Comparison of ENCODE assay signal across 25 mouse cellular contexts in the genomic region with DNA sequence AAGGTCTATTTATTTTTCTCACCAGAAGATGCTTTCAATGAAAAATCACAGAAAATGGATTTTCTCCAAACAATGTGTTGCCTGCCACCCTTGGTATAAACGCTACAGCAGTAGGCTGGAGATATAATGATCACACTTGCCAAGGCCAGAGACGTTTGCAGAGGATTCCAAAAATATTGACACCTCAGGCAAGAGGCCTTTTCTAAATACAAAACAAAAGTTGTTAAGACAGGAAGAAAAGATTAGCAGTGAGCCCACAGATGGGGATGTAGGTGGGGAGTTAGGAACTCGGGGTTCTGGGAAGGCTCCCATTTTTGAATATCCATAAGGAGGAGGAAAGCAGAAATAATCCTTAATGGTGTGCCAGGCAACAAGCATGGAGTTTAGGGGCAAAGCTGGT.
DNase-seq lines count a peak whose midpoint lies in the region; ATAC-seq and TF ChIP-seq lines count a peak whose summit lies in the region.
"Had no signal": no experiment of that assay in that cellular context is flagged by ENCODE, and none has a peak within 500 bp of the region (broad histone marks: within the 10 kb centered on the region; RNA-seq: fewer than 3 reads in every experiment).

No protein-coding gene starts in this region.

- no peaks in the 10 kb centered on the region for H3K27me3 ChIP-seq in forebrain, postnatal 0 days (ENCODE audit: insufficient read depth, low read length)
- H3K27me3 ChIP-seq in forebrain, embryonic 13.5 days, result no peaks in the 10 kb centered on the region
- H3K27me3 ChIP-seq: embryonic facial prominence, embryonic 15.5 days; forebrain, embryonic 15.5 days; heart, embryonic 12.5 days had no signal

- no peak for ATAC-seq in forebrain, postnatal 0 days
- ATAC-seq in forebrain, embryonic 13.5 days, result no peak
- ATAC-seq: CD4-positive, CD25-positive, alpha-beta regulatory T cell, adult 4 months; forebrain, embryonic 15.5 days had no signal

- 42% methylated on average over 3 of the region's 3 CpGs for WGBS in forebrain, postnatal 0 days
- 63% methylated on average over 3 of the region's 3 CpGs for WGBS in forebrain, embryonic 13.5 days

- DNase-seq in forebrain, postnatal 0 days, result peak; percentile 21
- peak; percentile 8 to 47 for DNase-seq in layer of hippocampus, adult 18-20 months (ENCODE audit: low spot score in 2 of 2)
- DNase-seq in layer of hippocampus, adult 11-12 months (ENCODE audit: low spot score), result no peak
- DNase-seq in left cerebral cortex, adult 2 months (ENCODE audit: extremely low spot score in 1 of 2, low spot score in 2 of 2), result no peak
- DNase-seq in left cerebral cortex, postnatal 14 days (ENCODE audit: low spot score in 2 of 2), result no peak
- no peak for DNase-seq in thymus, postnatal 36 days
- DNase-seq: adrenal gland, adult 8-10 months; adrenal gland, postnatal 36 days; B cell, adult 2 months; cerebellum, adult 11 months; cerebellum, adult 8-10 months; cerebellum, postnatal 14 days; embryo, embryonic 11 days; gastrocnemius, adult 2 months; gastrocnemius, postnatal 25 days had no signal

- H3K27ac ChIP-seq in forebrain, postnatal 0 days (ENCODE audit: low read depth, low read length), result no peak overlapping the region
- H3K27ac ChIP-seq in forebrain, embryonic 13.5 days, result no peak overlapping the region
- peak overlapping the region; percentile 36; the same call in 1 of the 2 replicates for H3K27ac ChIP-seq in left cerebral cortex, adult 2 months
- H3K27ac ChIP-seq: embryonic facial prominence, embryonic 15.5 days; forebrain, embryonic 10.5 days; forebrain, embryonic 15.5 days; gastrocnemius, adult 2 months; hindbrain, embryonic 10.5 days; hindbrain, embryonic 14.5 days had no signal

- no peak for TF ChIP-seq CTCF in forebrain, postnatal 0 days (IDR thresholded peaks at IDR 0.05; ENCODE audit: low read depth)
- TF ChIP-seq CTCF in left cerebral cortex, adult 2 months (IDR thresholded peaks at IDR 0.05), result no peak

- H3K9me3 ChIP-seq in forebrain, postnatal 0 days (ENCODE audit: low read length), result no peaks in the 10 kb centered on the region
- H3K9me3 ChIP-seq in forebrain, embryonic 13.5 days (replicated peaks), result no peaks in the 10 kb centered on the region
- H3K9me3 ChIP-seq: embryonic facial prominence, embryonic 15.5 days; forebrain, embryonic 10.5 days; forebrain, embryonic 15.5 days; G1E; heart, embryonic 12.5 days; hindbrain, embryonic 10.5 days had no signal

- H3K4me1 ChIP-seq in forebrain, postnatal 0 days (ENCODE audit: insufficient read depth), result no peaks in the 10 kb centered on the region
- H3K4me1 ChIP-seq in forebrain, embryonic 13.5 days, result no peaks in the 10 kb centered on the region
- H3K4me1 ChIP-seq: embryonic facial prominence, embryonic 15.5 days; forebrain, embryonic 10.5 days; forebrain, embryonic 15.5 days; heart, embryonic 12.5 days; hindbrain, embryonic 10.5 days had no signal

- H3K36me3 ChIP-seq in forebrain, postnatal 0 days (ENCODE audit: insufficient read depth), result no peaks in the 10 kb centered on the region
- no peaks in the 10 kb centered on the region for H3K36me3 ChIP-seq in forebrain, embryonic 13.5 days (ENCODE audit: poor library complexity, severe bottlenecking)
- H3K36me3 ChIP-seq: embryonic facial prominence, embryonic 15.5 days; forebrain, embryonic 10.5 days; forebrain, embryonic 15.5 days; G1E; heart, embryonic 12.5 days; hindbrain, embryonic 10.5 days had no signal

- intact Hi-C loops in left cerebral cortex, adult 2 months (cut with DNase I), result loop anchor here (10.0 kb wide), 2 partner anchors 350 to 970 kb away; no protein-coding TSS in a partner anchor
- intact Hi-C loops in left cerebral cortex, postnatal 14 days (cut with DNase I), result no loop called here

- no peak overlapping the region for H3K4me3 ChIP-seq in forebrain, postnatal 0 days (ENCODE audit: low read depth, low read length)
- H3K4me3 ChIP-seq in forebrain, embryonic 13.5 days, result no peak overlapping the region
- H3K4me3 ChIP-seq in left cerebral cortex, adult 2 months, result no peak overlapping the region
- H3K4me3 ChIP-seq: embryonic facial prominence, embryonic 15.5 days; erythroblast, embryonic 14.5 days; forebrain, embryonic 10.5 days; forebrain, embryonic 15.5 days; gastrocnemius, adult 2 months; heart, embryonic 12.5 days; hindbrain, embryonic 10.5 days had no signal

- no peak overlapping the region for H3K4me2 ChIP-seq in forebrain, postnatal 0 days (ENCODE audit: low read depth)
- no peak overlapping the region for H3K4me2 ChIP-seq in forebrain, embryonic 13.5 days
- H3K4me2 ChIP-seq: embryonic facial prominence, embryonic 15.5 days; forebrain, embryonic 15.5 days; heart, embryonic 12.5 days; hindbrain, embryonic 14.5 days had no signal

- no peak overlapping the region for H3K9ac ChIP-seq in forebrain, postnatal 0 days
- no peak overlapping the region for H3K9ac ChIP-seq in forebrain, embryonic 13.5 days
- H3K9ac ChIP-seq: embryonic facial prominence, embryonic 15.5 days; forebrain, embryonic 15.5 days; heart, embryonic 12.5 days; hindbrain, embryonic 14.5 days had no signal

Comparison
In these comparisons a context has a peak if more than half of its experiments do, and no peak if none do; other contexts are left out.
1. DNase-seq: peak in forebrain, postnatal 0 days (single experiment) and layer of hippocampus, adult 18-20 months (2 of 2); none in layer of hippocampus, adult 11-12 months (single experiment), left cerebral cortex, adult 2 months (0 of 2), left cerebral cortex, postnatal 14 days (0 of 2) and thymus, postnatal 36 days (0 of 2).